Mouse (Mus musculus) liver, embryonic 14.5 days (tissue): ENCODE results near the gene Tyw3.

ENCODE experiments used
- CTCF ChIP-seq: IDR thresholded peaks from 2 replicates; pipeline ENCODE4 v1.5.1; 2016; ENCODE audit warnings: antibody characterized with exemption, low read depth, control low read depth
- EP300 ChIP-seq: IDR thresholded peaks from 2 replicates; pipeline ENCODE4 v1.6.1; 2016; ENCODE audit warnings: antibody characterized with exemption, low read depth

- TF ChIP-seq CTCF (no peak), EP300 (no peak)
Observed at GRCm38 (mm10) chr3:154528973-154529372, 67.9 kb downstream of the Tyw3 start.
